Mouse (Mus musculus) C2C12 (cell line): ENCODE data around the gene Tcl1b5.

ENCODE experiments used
- CEBPB ChIP-seq: IDR thresholded peaks from one replicate; pipeline ENCODE4 v1.6.1; 2011; ENCODE audit warnings: low read depth, mild to moderate bottlenecking, control low read depth, moderate library complexity
- CTCF ChIP-seq: IDR thresholded peaks from one replicate; pipeline ENCODE4 v1.5.1; 2011; ENCODE audit not compliant: control insufficient read depth, insufficient read depth, insufficient read length
- FOSL1 ChIP-seq: IDR thresholded peaks from one replicate; pipeline ENCODE4 v1.8.0; 2011; ENCODE audit warnings: mild to moderate bottlenecking, low read length; ENCODE audit not compliant: poor library complexity, insufficient read depth, severe bottlenecking
- MAX ChIP-seq: IDR thresholded peaks from one replicate; pipeline ENCODE4 v1.6.1; 2011; ENCODE audit warnings: mild to moderate bottlenecking, control low read depth
- MYOD1 ChIP-seq: IDR thresholded peaks from one replicate; pipeline ENCODE4 v1.6.1; 2011; ENCODE audit warnings: low read depth; ENCODE audit not compliant: control insufficient read depth, insufficient read length
- MYOG ChIP-seq: IDR thresholded peaks from one replicate; pipeline ENCODE4 v1.6.1; 2011; ENCODE audit not compliant: control insufficient read depth, insufficient read length; ENCODE audit errors: extremely low read depth
- USF1 ChIP-seq: IDR thresholded peaks from one replicate; pipeline ENCODE4 v1.6.1; 2011; ENCODE audit warnings: low read depth, mild to moderate bottlenecking, control low read depth, moderate library complexity

DNA sequence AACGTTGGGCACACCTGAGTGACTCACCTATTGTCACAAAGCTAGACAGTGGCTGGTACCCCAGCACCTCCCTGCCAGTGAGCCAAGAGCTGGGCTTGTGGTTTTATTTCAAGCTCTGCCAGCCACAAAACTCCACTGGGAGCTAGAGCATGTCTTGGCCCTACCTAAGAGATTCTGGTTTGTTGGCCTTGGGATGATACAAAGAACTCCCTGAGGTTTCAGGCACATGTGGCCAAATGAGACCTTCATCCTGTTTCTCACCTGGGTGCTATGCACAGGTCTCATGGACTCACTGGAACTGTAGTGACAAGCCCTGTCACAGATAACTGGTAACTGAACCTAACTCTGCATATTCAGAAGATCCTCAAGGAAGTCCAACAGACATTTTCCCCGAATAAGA is 48.5 kb upstream of the Tcl1b5 start:
- TF ChIP-seq CTCF (no peak), MYOD1 (no peak), FOSL1 (no peak), USF1 (no peak), CEBPB (no peak), MAX (no peak), MYOG (no peak)
